Mouse (Mus musculus): Measurements from ENCODE around the gene Cecr2. TPM values are rescaled to one million over a fixed set of nuclear protein-coding genes. Genes with fewer than 3 reads are reported as not detected.

Gene Cecr2
- polyA plus RNA-seq, 1 experiment from 2014 or later: 5.0 TPM

DNA sequence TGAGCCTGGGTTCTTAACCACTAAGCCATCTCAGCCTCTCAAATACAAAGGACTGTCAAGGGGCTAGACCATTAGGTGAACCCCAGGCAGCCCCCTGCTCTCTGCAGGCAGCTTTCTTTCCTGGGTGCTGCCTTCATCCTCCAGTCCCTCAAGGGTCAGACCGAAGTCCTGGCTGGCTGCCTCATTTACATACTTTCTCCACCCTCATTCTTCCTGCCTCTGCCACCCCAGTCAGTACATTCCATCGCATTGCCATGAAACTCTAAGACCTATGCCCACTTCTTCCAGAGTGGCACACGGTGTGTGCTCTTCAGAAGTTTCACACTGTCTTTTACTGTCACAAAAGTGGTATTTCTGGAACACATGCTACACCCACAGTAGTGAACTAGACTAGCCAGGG lies 112.1 kb downstream of the Cecr2 start:
- Histone ChIP-seq H3K4me1 (ENCODE audit: insufficient read depth) (no peaks in the 10 kb centered on the region; the same call in 1 of the 2 replicates), H3K4me3 (ENCODE audit: low read depth, low read length) (no peak overlapping the region), H3K9ac (replicated peaks) (no peak overlapping the region), H3K27me3 (ENCODE audit: insufficient read depth, low read length) (no peaks in the 10 kb centered on the region), H3K4me2 (ENCODE audit: low read depth, low read length) (no peak overlapping the region), H3K36me3 (replicated peaks; ENCODE audit: insufficient read depth, low read length) (no peaks in the 10 kb centered on the region), H3K9me3 (ENCODE audit: low read length) (no peaks in the 10 kb centered on the region), H3K27ac (ENCODE audit: low read depth) (no peak overlapping the region)
- DNase-seq (no peak), ATAC-seq (no peak)
- WGBS (ENCODE audit: insufficient replicate concordance): 62% methylated on average over 3 of the region's 3 CpGs
- TF ChIP-seq CTCF (IDR thresholded peaks at IDR 0.05; ENCODE audit: low read depth): no peak
- no peak for TF ChIP-seq EP300 (IDR thresholded peaks at IDR 0.05; ENCODE audit: low read depth)

DNA sequence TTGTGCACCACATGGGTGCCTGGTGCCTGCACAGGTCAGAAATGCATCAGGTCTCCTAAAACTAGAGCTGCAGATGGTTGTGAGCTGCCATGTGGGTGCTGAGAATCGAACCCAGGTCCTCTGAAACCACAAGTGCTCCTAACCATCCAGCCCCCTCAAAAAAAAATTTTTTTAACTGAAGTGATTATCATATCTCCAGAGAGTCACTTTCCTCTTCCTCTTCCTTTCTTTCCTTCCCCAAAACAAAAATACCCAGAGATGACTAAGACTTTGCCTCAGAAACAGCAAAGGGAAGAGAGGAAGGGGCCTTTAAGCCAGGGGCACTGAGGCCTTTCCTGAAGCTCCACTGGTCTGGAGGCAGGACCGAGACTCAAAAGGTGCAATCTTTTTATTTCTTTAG lies 116.8 kb downstream of the Cecr2 start:
- Histone ChIP-seq H3K4me3 (ENCODE audit: low read depth, low read length) (no peak overlapping the region), H3K36me3 (replicated peaks; ENCODE audit: insufficient read depth, low read length) (no peaks in the 10 kb centered on the region), H3K9me3 (ENCODE audit: low read length) (no peaks in the 10 kb centered on the region), H3K4me2 (ENCODE audit: low read depth, low read length) (no peak overlapping the region), H3K4me1 (ENCODE audit: insufficient read depth) (no peaks in the 10 kb centered on the region; the same call in 1 of the 2 replicates), H3K27ac (ENCODE audit: low read depth) (no peak overlapping the region), H3K27me3 (ENCODE audit: insufficient read depth, low read length) (no peaks in the 10 kb centered on the region), H3K9ac (replicated peaks) (no peak overlapping the region)
- no peak for DNase-seq
- no peak for ATAC-seq
- 53% methylated on average over 2 of the region's 2 CpGs for WGBS (ENCODE audit: insufficient replicate concordance)
- TF ChIP-seq CTCF (IDR thresholded peaks at IDR 0.05; ENCODE audit: low read depth) (no peak), EP300 (IDR thresholded peaks at IDR 0.05; ENCODE audit: low read depth) (no peak)

DNA sequence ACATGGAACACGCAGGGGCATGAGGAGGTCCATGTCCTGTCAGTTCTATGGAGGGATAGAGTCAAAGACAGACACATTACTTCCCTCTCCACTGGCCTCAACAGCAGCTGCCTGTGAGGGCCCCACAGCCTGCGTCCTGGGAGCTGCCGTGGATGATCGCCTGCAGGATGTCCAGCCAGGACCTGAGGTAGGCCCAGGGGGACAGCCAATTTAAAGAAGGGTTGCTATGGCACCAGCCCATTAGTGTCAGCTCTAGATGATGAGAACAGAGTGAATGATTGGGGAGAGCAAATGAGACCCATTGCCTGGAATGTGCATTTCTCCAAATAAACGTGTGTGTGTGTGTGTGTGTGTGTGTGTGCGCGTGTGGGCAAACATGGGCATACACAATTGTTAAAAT lies 118.2 kb downstream of the Cecr2 start:
- Histone ChIP-seq H3K4me3 (ENCODE audit: low read depth, low read length) (no peak overlapping the region), H3K4me1 (ENCODE audit: insufficient read depth) (no peaks in the 10 kb centered on the region; the same call in 1 of the 2 replicates), H3K36me3 (replicated peaks; ENCODE audit: insufficient read depth, low read length) (0 out of 2 replicates have a peak, but pooled peaks cover 3% of the 10 kb centered on the region), H3K9me3 (ENCODE audit: low read length) (no peaks in the 10 kb centered on the region), H3K9ac (replicated peaks) (no peak overlapping the region), H3K27me3 (ENCODE audit: insufficient read depth, low read length) (no peaks in the 10 kb centered on the region), H3K27ac (ENCODE audit: low read depth) (no peak overlapping the region), H3K4me2 (ENCODE audit: low read depth, low read length) (no peak overlapping the region)
- no peak for ATAC-seq
- 73% methylated on average over 7 of the region's 7 CpGs for WGBS (ENCODE audit: insufficient replicate concordance)
- no peak for TF ChIP-seq CTCF (IDR thresholded peaks at IDR 0.05; ENCODE audit: low read depth)
- no peak for TF ChIP-seq EP300 (IDR thresholded peaks at IDR 0.05; ENCODE audit: low read depth)
- no peak for DNase-seq

DNA sequence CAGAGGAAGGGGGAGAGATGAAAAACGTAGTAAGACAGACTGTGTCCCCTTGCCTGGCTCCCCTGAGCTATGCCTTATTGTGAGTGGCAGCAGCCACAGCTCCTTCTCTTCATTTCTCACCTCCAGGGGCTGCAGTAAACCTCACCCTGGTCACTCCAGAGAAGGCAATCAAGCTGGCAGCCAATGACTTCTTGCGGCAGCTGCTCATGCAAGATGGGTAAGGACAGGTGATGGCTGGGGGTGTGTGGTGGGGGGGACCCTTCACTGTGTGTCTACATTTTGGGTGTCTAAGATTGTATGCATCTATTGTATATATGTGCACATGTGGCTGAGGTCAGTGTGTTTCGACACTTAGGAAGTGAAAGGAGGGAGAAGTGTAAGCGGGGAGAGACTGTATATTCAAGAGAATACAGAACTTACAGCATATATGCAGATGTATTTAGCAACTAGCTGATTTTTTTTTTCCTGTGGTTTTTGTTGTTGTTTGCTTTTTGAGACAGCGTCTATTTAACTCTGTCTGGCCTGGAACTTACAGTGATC lies 122.0 kb downstream of the Cecr2 start:
- DNase-seq (no peak), ATAC-seq (no peak)
- Histone ChIP-seq H3K4me1 (ENCODE audit: insufficient read depth) (peaks cover 2% of the 10 kb centered on the region), H3K27me3 (ENCODE audit: insufficient read depth, low read length) (no peaks in the 10 kb centered on the region), H3K4me3 (ENCODE audit: low read depth, low read length) (no peak overlapping the region), H3K4me2 (ENCODE audit: low read depth, low read length) (no peak overlapping the region), H3K27ac (ENCODE audit: low read depth) (no peak overlapping the region), H3K36me3 (replicated peaks; ENCODE audit: insufficient read depth, low read length) (peaks cover 24% of the 10 kb centered on the region), H3K9ac (replicated peaks) (no peak overlapping the region), H3K9me3 (ENCODE audit: low read length) (no peaks in the 10 kb centered on the region)
- no peak for TF ChIP-seq CTCF (IDR thresholded peaks at IDR 0.05; ENCODE audit: low read depth)
- no peak for TF ChIP-seq EP300 (IDR thresholded peaks at IDR 0.05; ENCODE audit: low read depth)
- WGBS (ENCODE audit: insufficient replicate concordance): 76% methylated on average over 5 of the region's 5 CpGs

DNA sequence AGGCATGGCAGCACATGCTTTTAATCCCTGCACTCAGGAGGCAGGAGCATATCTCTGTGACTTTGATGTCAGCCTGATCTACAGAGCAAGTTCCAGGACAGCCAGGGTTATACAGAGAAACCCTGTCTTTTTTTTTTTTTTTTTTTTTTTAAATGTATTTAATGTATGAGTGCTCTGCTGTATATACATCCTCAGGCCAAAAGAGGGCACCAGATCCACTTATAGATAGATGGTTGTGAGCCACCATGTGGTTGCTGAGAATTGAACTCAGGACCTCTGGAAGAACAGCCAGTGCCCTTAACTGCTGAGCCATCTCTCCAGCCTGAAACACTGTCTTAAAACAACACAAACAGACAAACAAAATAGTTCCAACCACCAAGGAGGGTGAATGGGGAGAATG lies 122.7 kb downstream of the Cecr2 start:
- H3K9me3 ChIP-seq (ENCODE audit: low read length): no peaks in the 10 kb centered on the region
- no peak overlapping the region for H3K27ac ChIP-seq (ENCODE audit: low read depth)
- no peak overlapping the region for H3K4me3 ChIP-seq (ENCODE audit: low read depth, low read length)
- H3K9ac ChIP-seq (replicated peaks): no peak overlapping the region
- H3K36me3 ChIP-seq (replicated peaks; ENCODE audit: insufficient read depth, low read length): peaks cover 31% of the 10 kb centered on the region
- no peak for ATAC-seq
- H3K4me1 ChIP-seq (ENCODE audit: insufficient read depth): peaks cover 2% of the 10 kb centered on the region
- peak; percentile 59 for TF ChIP-seq CTCF (IDR thresholded peaks at IDR 0.05; ENCODE audit: low read depth)
- TF ChIP-seq EP300 (IDR thresholded peaks at IDR 0.05; ENCODE audit: low read depth): no peak
- DNase-seq: no peak
- no peak overlapping the region for H3K4me2 ChIP-seq (ENCODE audit: low read depth, low read length)
- no peaks in the 10 kb centered on the region for H3K27me3 ChIP-seq (ENCODE audit: insufficient read depth, low read length)

DNA sequence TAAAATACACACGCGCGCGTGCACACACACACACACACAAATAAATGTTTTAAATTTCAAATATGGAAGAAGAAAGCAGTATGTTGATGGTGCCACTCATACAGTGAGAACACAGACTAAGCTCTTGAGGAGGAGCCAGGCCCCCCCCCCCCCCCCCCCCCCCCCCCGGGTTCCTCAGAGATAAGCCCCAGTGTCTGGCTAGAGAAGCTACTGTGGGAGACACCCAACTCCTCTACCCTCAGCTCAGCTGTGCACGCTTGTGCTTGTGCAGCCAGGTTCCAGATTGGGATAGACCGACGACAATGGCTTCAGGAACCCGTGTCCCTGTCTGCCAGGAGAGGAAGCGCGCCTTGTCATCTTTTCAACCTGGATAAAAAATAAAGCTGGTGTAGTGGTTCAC lies 124.0 kb downstream of the Cecr2 start:
- ATAC-seq (peak; percentile 47), DNase-seq (peak; percentile 60)
- 62% methylated on average over 11 of the region's 11 CpGs for WGBS (ENCODE audit: insufficient replicate concordance)
- no peak overlapping the region for H3K27ac ChIP-seq (ENCODE audit: low read depth)
- H3K9ac ChIP-seq (replicated peaks): no peak overlapping the region
- H3K9me3 ChIP-seq (ENCODE audit: low read length): no peaks in the 10 kb centered on the region
- no peak overlapping the region for H3K4me2 ChIP-seq (ENCODE audit: low read depth, low read length)
- no peak overlapping the region for H3K4me3 ChIP-seq (ENCODE audit: low read depth, low read length)
- H3K27me3 ChIP-seq (ENCODE audit: insufficient read depth, low read length): no peaks in the 10 kb centered on the region
- H3K36me3 ChIP-seq (replicated peaks; ENCODE audit: insufficient read depth, low read length): peaks cover 43% of the 10 kb centered on the region
- peaks cover 2% of the 10 kb centered on the region for H3K4me1 ChIP-seq (ENCODE audit: insufficient read depth)
- no peak for TF ChIP-seq EP300 (IDR thresholded peaks at IDR 0.05; ENCODE audit: low read depth)
- no peak for TF ChIP-seq CTCF (IDR thresholded peaks at IDR 0.05; ENCODE audit: low read depth)

DNA sequence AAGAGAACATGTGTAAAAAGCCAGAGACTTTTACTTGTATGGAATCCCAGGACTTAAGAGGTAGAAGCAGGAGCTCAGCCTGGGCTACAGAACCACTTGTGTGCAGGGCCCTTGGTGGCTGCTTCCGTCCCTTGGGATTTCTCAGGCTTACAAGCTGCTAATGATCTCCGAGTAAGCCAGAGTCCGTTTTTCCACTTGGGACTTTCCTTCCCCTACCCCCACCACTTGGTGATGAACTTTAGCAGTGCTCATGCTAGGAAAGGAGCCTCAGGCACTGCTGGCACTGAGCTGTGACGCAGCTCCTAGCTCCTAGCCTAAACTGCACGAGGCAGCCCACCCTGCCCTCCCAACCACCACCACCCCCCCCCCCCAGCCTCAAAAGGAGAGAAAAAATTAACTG lies 124.5 kb downstream of the Cecr2 start:
- H3K9ac ChIP-seq (replicated peaks): no peak overlapping the region
- no peak for TF ChIP-seq CTCF (IDR thresholded peaks at IDR 0.05; ENCODE audit: low read depth)
- peaks cover 2% of the 10 kb centered on the region for H3K4me1 ChIP-seq (ENCODE audit: insufficient read depth)
- WGBS (ENCODE audit: insufficient replicate concordance): 83% methylated on average over 5 of the region's 5 CpGs
- no peak overlapping the region for H3K4me2 ChIP-seq (ENCODE audit: low read depth, low read length)
- H3K36me3 ChIP-seq (replicated peaks; ENCODE audit: insufficient read depth, low read length): peaks cover 49% of the 10 kb centered on the region
- ATAC-seq (no peak), DNase-seq (no peak)
- no peak overlapping the region for H3K4me3 ChIP-seq (ENCODE audit: low read depth, low read length)
- no peaks in the 10 kb centered on the region for H3K27me3 ChIP-seq (ENCODE audit: insufficient read depth, low read length)
- no peaks in the 10 kb centered on the region for H3K9me3 ChIP-seq (ENCODE audit: low read length)
- no peak overlapping the region for H3K27ac ChIP-seq (ENCODE audit: low read depth)

Data from liver, postnatal 0 days (tissue).